Mouse (Mus musculus) thymus, adult 2 months (tissue): Measurements from ENCODE around the gene Add2.

Experiments
- CTCF ChIP-seq: fragments of 200-500 bp; IDR thresholded peaks from 2 replicates; pipeline ENCODE4 v1.5.1; 2012; ENCODE audit warnings: mild to moderate bottlenecking, control low read depth, low read length, moderate library complexity, borderline replicate concordance; ENCODE audit not compliant: control insufficient read depth, poor library complexity, insufficient read depth; ENCODE audit errors: extremely low read depth
- POLR2A ChIP-seq: fragments of 200-500 bp; IDR thresholded peaks from 2 replicates; pipeline ENCODE4 v1.6.1; 2012; ENCODE audit warnings: mild to moderate bottlenecking, low read length, control low read depth, moderate library complexity; ENCODE audit not compliant: control insufficient read depth, poor library complexity, insufficient read depth; ENCODE audit errors: extremely low read depth

- TF ChIP-seq CTCF (no peak), POLR2A (no peak)
Measured at GRCm38 (mm10) chr6:86103614-86104013, 75.1 kb downstream of the Add2 start.
